Mouse (Mus musculus) liver, embryonic 14.5 days (tissue): ENCODE data around the gene Tcl1b5. TPM values are rescaled to one million over a fixed set of nuclear protein-coding genes. Genes with fewer than 3 reads are reported as not detected.
"Not testable (repeated sequence)": the region's sequence is repeated elsewhere in the genome, so short reads cannot be mapped to it uniquely, and the experiment has no call there.

Experiments
- ATAC-seq: fragments of 200-750 bp; cut with Nextera tagmentation; 2 replicates; pipeline ENCODE4 v1.8.0; 2017; ENCODE audit warnings: moderate number of reproducible peaks, mild to moderate bottlenecking, moderate library complexity; ENCODE audit not compliant: insufficient read depth
- DNase-seq, 3 experiments: peaks; one replicate each; pipeline ENCODE4 v3.0.0-alpha.2; 2012 to 2013; ENCODE audit warnings: low read depth in 3 of 3, low spot score in 3 of 3
- H3K27ac ChIP-seq: fragments of 300-500 bp; sonication (generic); 2 replicates; pipeline ENCODE4 v1.5.1; 2014; ENCODE audit warnings: moderate library complexity, mild to moderate bottlenecking, control low read depth, inconsistent platforms
- H3K27me3 ChIP-seq: fragments of 300-500 bp; sonication (generic); 2 replicates; pipeline ENCODE4 v1.6.1; 2014; ENCODE audit warnings: mild to moderate bottlenecking, low read length, moderate library complexity; ENCODE audit not compliant: control insufficient read depth, insufficient read depth
- H3K36me3 ChIP-seq: fragments of 300-500 bp; sonication (generic); replicated peaks from 2 replicates; pipeline ENCODE4 v1.6.1; 2014; ENCODE audit warnings: low read depth; ENCODE audit not compliant: control insufficient read depth, insufficient read depth
- H3K4me1 ChIP-seq, 2 experiments: fragments of 200-500 bp in 1 of 2; fragments of 300-500 bp in 1 of 2; sonication (generic) in 1 of 2; replicated peaks; 2 replicates each; pipeline ENCODE4 v1.6.1; 2012 to 2014; ENCODE audit warnings: antibody characterized with exemption in 1 of 2, inconsistent platforms in 1 of 2, low read length in 1 of 2; ENCODE audit not compliant: control insufficient read depth in 2 of 2, insufficient read depth in 2 of 2
- H3K4me2 ChIP-seq: fragments of 300-500 bp; sonication (generic); 2 replicates; pipeline ENCODE4 v1.6.1; 2014; ENCODE audit warnings: low read depth, mild to moderate bottlenecking, control low read depth, moderate library complexity
- H3K4me3 ChIP-seq, 2 experiments: fragments of 200-500 bp in 1 of 2; fragments of 300-500 bp in 1 of 2; sonication (generic) in 1 of 2; 2 replicates each; pipeline ENCODE4 v1.5.1; 2012 to 2014; ENCODE audit warnings: low read depth in 2 of 2, low read length in 2 of 2, mild to moderate bottlenecking in 2 of 2, control low read depth in 1 of 2, inconsistent platforms in 1 of 2, moderate library complexity in 1 of 2; ENCODE audit not compliant: insufficient read depth in 1 of 2
- H3K9ac ChIP-seq: fragments of 300-500 bp; sonication (generic); replicated peaks from 2 replicates; pipeline ENCODE4 v1.6.1; 2014; ENCODE audit warnings: mild to moderate bottlenecking, control low read depth, moderate library complexity
- H3K9me3 ChIP-seq: fragments of 300-500 bp; sonication (generic); 2 replicates; pipeline ENCODE4 v1.6.1; 2016; ENCODE audit warnings: low read length, mixed read lengths; ENCODE audit not compliant: control insufficient read depth
- CTCF ChIP-seq: IDR thresholded peaks from 2 replicates; pipeline ENCODE4 v1.5.1; 2016; ENCODE audit warnings: antibody characterized with exemption, low read depth, control low read depth
- EP300 ChIP-seq: IDR thresholded peaks from 2 replicates; pipeline ENCODE4 v1.6.1; 2016; ENCODE audit warnings: antibody characterized with exemption, low read depth
- WGBS: fragments of 180-500 bp; shearing (Covaris S2); extraction: QIAGEN DNeasy Blood & Tissue Kit; methylation state at CpG from one replicate; pipeline ENCODE4 v1.1.7; 2014; ENCODE audit not compliant: insufficient replicate concordance; 5-methylcytosine and 5-hydroxymethylcytosine counted together
- polyA plus RNA-seq, 2 experiments: library from polyadenylated mRNA; depleted of rRNA in 1 of 2; stranded (reverse) in 1 of 2; unstranded in 1 of 2; fragments of >200 nt; fragmentation: Nextera tagmentation in 1 of 2; extraction: Ambion mirVana in 1 of 2; gene quantifications; 2 replicates each; pipeline versions ENCODE4 v1.2.1 to v1.2.3; 2012 to 2014

Tcl1b5 gene
- polyA plus RNA-seq, 2 experiments = not detected

- not testable (repeated sequence) for H3K9me3 ChIP-seq, ATAC-seq, H3K4me2 ChIP-seq, H3K4me1 ChIP-seq, DNase-seq, H3K36me3 ChIP-seq, H3K9ac ChIP-seq, H3K27me3 ChIP-seq, H3K4me3 ChIP-seq, H3K27ac ChIP-seq
- TF ChIP-seq CTCF = peak; percentile 69
- WGBS = 13% methylated on average over 2 of the region's 2 CpGs
Observed at GRCm38 (mm10) chr12:105188980-105189379, 12.8 kb downstream of the Tcl1b5 start.

GRCm38 (mm10) chr12:105190743-105191142 lies 14.6 kb downstream of the Tcl1b5 start, which contains the start of gene Tcl1b3:
TSS of gene Tcl1b3 (plus strand) at chr12:105191043.
- H3K4me3 ChIP-seq, H3K27me3 ChIP-seq, H3K27ac ChIP-seq, H3K9me3 ChIP-seq, ATAC-seq, DNase-seq, H3K9ac ChIP-seq, H3K4me1 ChIP-seq, H3K4me2 ChIP-seq, H3K36me3 ChIP-seq: not testable (repeated sequence)
- WGBS = 63% methylated on average over 6 of the region's 6 CpGs

- not testable (repeated sequence) for H3K4me3 ChIP-seq, DNase-seq, H3K4me1 ChIP-seq, H3K27me3 ChIP-seq, H3K36me3 ChIP-seq, H3K9me3 ChIP-seq, H3K27ac ChIP-seq, H3K4me2 ChIP-seq, ATAC-seq, H3K9ac ChIP-seq
- 51% methylated on average over 7 of the region's 7 CpGs for WGBS
Observed at GRCm38 (mm10) chr12:105199684-105200497, 23.7 kb downstream of the Tcl1b5 start.

- WGBS = 45% methylated on average over 1 of the region's 1 CpGs
- not testable (repeated sequence) for ATAC-seq
Observed at GRCm38 (mm10) chr12:105201657-105202056, 25.5 kb downstream of the Tcl1b5 start, which contains the start of gene Tcl1b4. TSS of gene Tcl1b4 (plus strand) at chr12:105201957.

GRCm38 (mm10) chr12:105207071-105207470 lies 30.9 kb downstream of the Tcl1b5 start:
- ATAC-seq = no peak
- WGBS = 37% methylated on average over 1 of the region's 1 CpGs
- H3K4me3 ChIP-seq = no peak overlapping the region

More at GRCm38 (mm10) chr12:105201657-105202056, 25.5 kb downstream of the Tcl1b5 start, which contains the start of gene Tcl1b4:
- not testable (repeated sequence) for H3K9me3 ChIP-seq, H3K27ac ChIP-seq, H3K36me3 ChIP-seq, H3K4me1 ChIP-seq, DNase-seq, H3K4me2 ChIP-seq, H3K27me3 ChIP-seq, H3K9ac ChIP-seq, H3K4me3 ChIP-seq

More at GRCm38 (mm10) chr12:105207071-105207470, 30.9 kb downstream of the Tcl1b5 start:
- no peak overlapping the region for H3K9ac ChIP-seq
- TF ChIP-seq CTCF (no peak), EP300 (no peak)
- H3K4me2 ChIP-seq = no peak overlapping the region
- no peaks in the 10 kb centered on the region for H3K4me1 ChIP-seq
- no peak for DNase-seq
- no peaks in the 10 kb centered on the region for H3K27me3 ChIP-seq
- H3K27ac ChIP-seq = no peak overlapping the region
- H3K9me3 ChIP-seq = no peaks in the 10 kb centered on the region
- H3K36me3 ChIP-seq = no peaks in the 10 kb centered on the region
